Mouse (Mus musculus): ENCODE results near the gene Thap4.
A peak's percentile ranks its signal among the peaks of the same experiment; 100 is the strongest.
"Not testable (repeated sequence)": the region's sequence is repeated elsewhere in the genome, so short reads cannot be mapped to it uniquely, and the experiment has no call there.

The Thap4 gene

GRCm38 (mm10) chr1:93754573-93755290 lies at the start of gene Thap4:
Gene Thap4, minus strand, starts transcription at chr1:93754864.
- peak; percentile 91 for DNase-seq (ENCODE audit: low spot score)

- peak; percentile 100 for DNase-seq (ENCODE audit: low spot score)
Observed at GRCm38 (mm10) chr1:93803556-93804507, 49.2 kb upstream of the Thap4 start, which contains the start of gene Ing5. Gene Ing5, plus strand, starts transcription at chr1:93803965.

- DNase-seq (ENCODE audit: low spot score) = no peak
Observed at GRCm38 (mm10) chr1:93802771-93803170, 48.1 kb upstream of the Thap4 start.

GRCm38 (mm10) chr1:93801741-93802238 lies 47.1 kb upstream of the Thap4 start, which contains the start of gene Dtymk:
Gene Dtymk, minus strand, starts transcription at chr1:93801934.
- peak; percentile 84 for DNase-seq (ENCODE audit: low spot score)

- DNase-seq (ENCODE audit: low spot score) = no peak
Observed at GRCm38 (mm10) chr1:93800670-93801503, 46.2 kb upstream of the Thap4 start.

GRCm38 (mm10) chr1:93795886-93796285 lies 41.2 kb upstream of the Thap4 start:
- no peak for DNase-seq (ENCODE audit: low spot score)

- DNase-seq (ENCODE audit: low spot score) = no peak
Observed at GRCm38 (mm10) chr1:93794526-93794925, 39.9 kb upstream of the Thap4 start.

GRCm38 (mm10) chr1:93786912-93787311 lies 32.2 kb upstream of the Thap4 start:
- no peak for DNase-seq (ENCODE audit: low spot score)

GRCm38 (mm10) chr1:93776686-93777085 lies 22.0 kb upstream of the Thap4 start:
- DNase-seq (ENCODE audit: low spot score) = no peak

GRCm38 (mm10) chr1:93769901-93770300 lies 15.2 kb upstream of the Thap4 start:
- DNase-seq (ENCODE audit: low spot score) = no peak

GRCm38 (mm10) chr1:93767600-93767999 lies 12.9 kb upstream of the Thap4 start:
- no peak for DNase-seq (ENCODE audit: low spot score)

GRCm38 (mm10) chr1:93764871-93765591 lies 10.4 kb upstream of the Thap4 start:
- no peak for DNase-seq (ENCODE audit: low spot score)

- not testable (repeated sequence) for DNase-seq (ENCODE audit: low spot score)
Observed at GRCm38 (mm10) chr1:93763531-93763930, 8.9 kb upstream of the Thap4 start.

- DNase-seq (ENCODE audit: low spot score) = no peak
Observed at GRCm38 (mm10) chr1:93760076-93760475, 5.4 kb upstream of the Thap4 start.

- no peak for DNase-seq (ENCODE audit: low spot score)
Observed at GRCm38 (mm10) chr1:93756154-93756553, 1.5 kb upstream of the Thap4 start.

- DNase-seq (ENCODE audit: low spot score) = no peak
Observed at GRCm38 (mm10) chr1:93755618-93756017, 954 bp upstream of the Thap4 start.

GRCm38 (mm10) chr1:93755291-93755610 lies 587 bp upstream of the Thap4 start:
- no peak for DNase-seq (ENCODE audit: low spot score)

GRCm38 (mm10) chr1:93753911-93754572 lies 622 bp downstream of the Thap4 start:
- DNase-seq (ENCODE audit: low spot score) = peak; percentile 28

- DNase-seq (ENCODE audit: low spot score) = no peak
Observed at GRCm38 (mm10) chr1:93751290-93751689, 3.4 kb downstream of the Thap4 start, which contains the start of gene Atg4b. Gene Atg4b, plus strand, starts transcription at chr1:93751500.

- no peak for DNase-seq (ENCODE audit: low spot score)
Observed at GRCm38 (mm10) chr1:93748539-93748938, 6.1 kb downstream of the Thap4 start.

GRCm38 (mm10) chr1:93746179-93746578 lies 8.5 kb downstream of the Thap4 start:
- no peak for DNase-seq (ENCODE audit: low spot score)

Data from urinary bladder, postnatal 25 days (tissue).